Mouse (Mus musculus) embryonic fibroblast, embryonic 13.5 days (primary cell): ENCODE results near the gene Cygb. TPM values are rescaled to one million over a fixed set of nuclear protein-coding genes. Genes with fewer than 3 reads are reported as not detected.
"Not testable (repeated sequence)": the region's sequence is repeated elsewhere in the genome, so short reads cannot be mapped to it uniquely, and the experiment has no call there.

ENCODE experiments used
- H3K27ac ChIP-seq: 2 replicates; pipeline ENCODE4 v1.5.1; 2012; ENCODE audit warnings: low read length, control low read depth, inconsistent platforms; ENCODE audit not compliant: insufficient read depth
- H3K4me1 ChIP-seq: 2 replicates; pipeline ENCODE4 v1.6.1; 2011; ENCODE audit warnings: low read length; ENCODE audit not compliant: control insufficient read depth, insufficient read depth
- H3K4me3 ChIP-seq: 2 replicates; pipeline ENCODE4 v1.5.1; 2011; ENCODE audit warnings: mild to moderate bottlenecking, control low read depth, low read length; ENCODE audit not compliant: insufficient read depth
- CTCF ChIP-seq: IDR thresholded peaks from 2 replicates; pipeline ENCODE4 v1.5.1; 2011; ENCODE audit warnings: mild to moderate bottlenecking, control low read depth, low read length, moderate library complexity, borderline replicate concordance; ENCODE audit not compliant: insufficient read depth
- POLR2A ChIP-seq: IDR thresholded peaks from 2 replicates; pipeline ENCODE4 v1.6.1; 2011; ENCODE audit warnings: low read depth, mild to moderate bottlenecking, control low read depth, low read length, moderate library complexity
- polyA plus RNA-seq: library from polyadenylated mRNA; stranded (reverse); fragments of >200 nt; gene quantifications from 2 replicates; pipeline ENCODE4 v1.2.4, GENCODE M21; 2011; ENCODE audit warnings: low read depth; ENCODE audit not compliant: missing spikeins, insufficient read length

Cygb gene
- polyA plus RNA-seq, 1 experiment, result 0.74 TPM

- H3K4me3 ChIP-seq, result no peak overlapping the region
- TF ChIP-seq POLR2A (no peak), CTCF (peak; percentile 73; the same call in 1 of the 2 replicates)
- no peaks in the 10 kb centered on the region for H3K4me1 ChIP-seq
- no peak overlapping the region for H3K27ac ChIP-seq
Measured at GRCm38 (mm10) chr11:116642681-116643578, 11.2 kb downstream of the Cygb start.

GRCm38 (mm10) chr11:116641731-116642130, 12.4 kb downstream of the Cygb start:
- H3K4me3 ChIP-seq, result no peak overlapping the region
- TF ChIP-seq CTCF (no peak), POLR2A (no peak)
- H3K4me1 ChIP-seq, result no peaks in the 10 kb centered on the region
- H3K27ac ChIP-seq, result no peak overlapping the region

GRCm38 (mm10) chr11:116641168-116641567, 12.9 kb downstream of the Cygb start:
- no peaks in the 10 kb centered on the region for H3K4me1 ChIP-seq
- H3K4me3 ChIP-seq, result no peak overlapping the region
- TF ChIP-seq CTCF (no peak), POLR2A (no peak)
- H3K27ac ChIP-seq, result no peak overlapping the region

- not testable (repeated sequence) for H3K4me1 ChIP-seq, H3K4me3 ChIP-seq, H3K27ac ChIP-seq
Measured at GRCm38 (mm10) chr11:116636607-116637006, 17.5 kb downstream of the Cygb start.

GRCm38 (mm10) chr11:116632962-116633361, 21.2 kb downstream of the Cygb start:
- TF ChIP-seq CTCF (no peak), POLR2A (no peak)
- Histone ChIP-seq H3K27ac (no peak overlapping the region), H3K4me3 (no peak overlapping the region), H3K4me1 (no peaks in the 10 kb centered on the region)

- TF ChIP-seq CTCF, result no peak
- TF ChIP-seq POLR2A, result no peak
- Histone ChIP-seq H3K4me3 (no peak overlapping the region), H3K27ac (no peak overlapping the region), H3K4me1 (no peaks in the 10 kb centered on the region)
Measured at GRCm38 (mm10) chr11:116630171-116630965, 23.7 kb downstream of the Cygb start.

GRCm38 (mm10) chr11:116629472-116629871, 24.6 kb downstream of the Cygb start:
- Histone ChIP-seq H3K4me3 (no peak overlapping the region), H3K27ac (no peak overlapping the region), H3K4me1 (no peaks in the 10 kb centered on the region)
- TF ChIP-seq CTCF, result no peak
- no peak for TF ChIP-seq POLR2A

- Histone ChIP-seq H3K4me3 (no peak overlapping the region), H3K4me1 (no peaks in the 10 kb centered on the region), H3K27ac (no peak overlapping the region)
- TF ChIP-seq CTCF (peak; percentile 75; the same call in 1 of the 2 replicates), POLR2A (no peak)
Measured at GRCm38 (mm10) chr11:116628712-116629111, 25.4 kb downstream of the Cygb start.

- TF ChIP-seq POLR2A (no peak), CTCF (no peak)
- Histone ChIP-seq H3K4me3 (no peak overlapping the region), H3K4me1 (no peaks in the 10 kb centered on the region)
Measured at GRCm38 (mm10) chr11:116627072-116628020, 26.8 kb downstream of the Cygb start.

More at GRCm38 (mm10) chr11:116627072-116628020, 26.8 kb downstream of the Cygb start:
- no peak overlapping the region for H3K27ac ChIP-seq
